Mouse (Mus musculus): ENCODE measurements around the gene Lmtk3.

The Lmtk3 gene

DNA sequence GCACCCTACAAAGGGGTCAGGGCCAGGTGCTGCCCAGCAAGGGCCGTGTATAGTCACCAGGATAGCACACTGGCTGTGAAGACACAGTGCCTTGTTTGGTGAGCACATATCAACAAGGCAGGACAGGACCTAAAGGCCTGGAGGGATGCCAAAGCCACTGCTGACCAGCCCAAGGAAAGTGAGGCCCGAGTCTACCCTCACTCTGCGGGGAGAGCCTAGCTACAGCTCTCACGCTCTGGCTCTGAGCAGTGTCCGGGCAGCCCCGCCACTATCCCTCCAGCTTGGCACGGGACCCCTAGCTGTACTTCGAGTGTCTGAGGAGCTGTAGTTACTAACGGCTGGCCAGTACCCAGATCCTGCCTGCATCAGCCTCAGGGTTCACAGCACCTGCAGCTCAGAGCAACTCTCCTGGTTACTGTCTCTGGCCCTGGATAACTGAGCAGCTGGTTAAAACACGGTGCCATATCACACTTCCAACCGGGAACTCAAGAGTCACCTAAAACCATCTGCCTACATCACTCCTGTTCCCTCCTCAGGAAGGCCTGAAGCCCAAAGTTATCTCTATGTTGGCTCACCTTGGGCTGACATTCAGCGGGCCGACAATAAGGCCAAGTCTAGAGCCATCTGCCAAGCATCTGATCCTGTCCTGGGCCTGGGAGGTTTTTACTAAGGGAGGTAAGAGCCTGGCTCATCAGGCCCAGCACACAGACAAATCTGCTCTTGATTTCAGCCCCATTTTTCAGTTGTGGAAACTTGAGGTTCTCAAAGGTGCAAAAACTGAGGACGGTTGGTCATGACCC lies 25.9 kb downstream of the Lmtk3 start:
- ChIA-PET CTCF (interaction anchor here in 3 of 4 experiments (1.1 to 1.5 kb wide), 3 partner anchors 8 kb away, joined by 4 to 10 read pairs (median 5); no protein-coding TSS in a partner anchor), POLR2A (interaction anchor here in 3 of 4 experiments (0.6 to 2.2 kb wide), 6 partner anchors 20 to 394 kb away, joined by 3 to 9 read pairs (median 4); partner anchors contain the start of gene Grwd1 (in 1 of the 3))

DNA sequence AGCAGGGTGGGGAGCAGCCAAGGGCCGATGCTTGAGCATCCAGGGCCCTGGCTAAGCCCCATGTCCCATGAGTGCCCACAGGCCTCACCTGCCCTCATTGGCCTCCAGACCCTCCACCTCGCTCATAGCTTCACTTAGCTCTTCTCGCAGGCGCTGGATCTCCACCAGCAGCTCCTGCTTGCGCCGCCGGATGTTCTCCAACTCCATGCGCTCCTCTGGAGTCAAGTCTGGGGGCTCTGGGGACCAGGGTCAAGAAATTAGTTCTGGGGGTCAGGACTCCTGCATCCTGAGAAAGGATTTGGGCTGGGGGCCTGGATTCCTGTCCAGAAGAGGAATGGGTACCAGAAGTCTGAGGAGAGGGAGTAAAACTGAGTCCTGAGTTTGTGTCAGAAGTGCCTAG lies 29.4 kb downstream of the Lmtk3 start:
- ChIA-PET CTCF (interaction anchor here in 2 of 4 experiments (1.3 to 3.1 kb wide), 2 partner anchors 11 to 12 kb away, joined by 4 to 14 read pairs; no protein-coding TSS in a partner anchor), POLR2A (interaction anchor here in 2 of 4 experiments (0.6 to 5.6 kb wide), 10 partner anchors 11 to 1032 kb away, joined by 3 to 61 read pairs (median 15); partner anchors contain the start of genes Sphk2 (in 2 of the 2), Kcnj14 (in 1 of the 2) and Kdelr1 (in 1 of the 2))

DNA sequence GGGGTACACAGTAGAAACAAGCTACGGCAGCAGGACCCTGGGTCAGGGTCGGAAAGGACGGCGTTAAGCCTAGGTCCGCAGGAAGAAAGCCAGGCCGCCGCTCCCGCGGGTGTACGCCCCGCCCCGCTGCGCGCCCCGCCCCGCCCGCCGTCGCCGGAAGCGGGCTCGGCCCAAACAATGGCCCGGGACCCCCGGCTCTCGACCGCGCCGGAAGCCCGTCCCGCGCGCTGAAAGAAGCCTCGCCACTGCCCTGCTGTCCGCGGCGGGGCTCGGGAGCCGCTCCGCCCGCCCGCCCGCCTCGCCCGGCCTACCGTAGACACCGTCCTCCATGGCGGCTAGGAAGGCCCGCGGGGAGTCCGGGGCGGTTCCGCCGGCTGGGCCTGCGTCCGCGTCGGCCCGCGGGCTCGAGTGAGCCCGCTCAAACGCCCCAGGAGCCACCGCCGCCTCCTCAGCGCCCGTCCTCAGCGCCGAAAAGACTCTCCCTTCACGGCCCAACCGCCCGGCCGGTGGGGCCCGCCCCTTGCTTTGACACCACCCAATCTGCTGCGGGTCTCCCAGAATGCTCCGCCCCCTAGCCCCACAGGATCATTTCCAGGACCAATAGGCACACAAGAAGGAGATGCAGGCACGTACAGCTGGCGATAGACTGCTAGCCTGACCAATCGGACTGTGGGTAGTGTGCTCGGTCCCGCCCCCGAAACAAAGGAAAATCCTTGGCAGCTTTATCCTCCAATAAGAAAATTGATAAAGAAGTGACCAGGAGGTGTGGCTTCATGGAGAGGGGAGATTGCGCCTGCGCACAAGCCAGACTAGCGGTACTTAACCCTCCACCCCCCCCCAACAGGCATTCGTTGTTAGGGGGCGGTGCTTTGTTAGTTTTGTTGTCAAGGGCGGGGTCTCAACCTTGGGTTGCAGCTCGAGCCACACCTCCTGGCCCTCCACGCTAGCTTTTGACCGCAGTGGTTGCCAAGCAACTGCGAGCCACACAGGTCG lies 30.5 kb downstream of the Lmtk3 start, which contains the start of gene Cyth2:
Cyth2 (minus strand) TSS at position 795 of the 993 bp plus-strand sequence.
- CTCF ChIA-PET: interaction anchor here (0.5 to 3.2 kb wide), 22 partner anchors 12 to 982 kb away, joined by 3 to 68 read pairs (median 5); partner anchors contain the start of genes Fam83e (in 1 of the 4), Gtf2h1 (in 1 of the 4), Hps5 (in 1 of the 4) and Kdelr1 (in 1 of the 4)
- POLR2A ChIA-PET: interaction anchor here (0.5 to 5.6 kb wide), 105 partner anchors 8 to 1090 kb away, joined by 3 to 61 read pairs (median 4); partner anchors contain the start of genes Sphk2 (in 4 of the 4), Kdelr1 (in 3 of the 4), Tmem143 (in 3 of the 4) and Fam83e (in 2 of the 4)

DNA sequence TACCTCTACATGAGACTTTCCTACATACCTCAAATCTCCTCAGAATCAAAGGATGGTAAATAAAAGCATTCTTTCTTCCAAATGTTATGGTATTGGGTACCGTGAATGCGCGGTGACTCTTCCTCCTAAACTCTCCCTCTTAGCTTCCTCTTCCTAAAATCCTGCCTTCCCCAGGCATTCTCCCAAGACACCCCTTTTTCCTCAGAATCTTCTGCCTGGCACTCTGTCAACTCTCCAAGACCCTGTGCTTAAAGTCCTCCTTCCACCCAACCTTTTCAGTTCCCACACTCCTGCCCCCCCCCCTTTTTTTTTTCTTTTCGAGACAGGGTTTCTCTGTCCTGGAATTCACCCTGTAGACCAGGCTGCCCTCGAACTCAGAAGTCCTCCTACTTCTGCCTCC lies 31.3 kb downstream of the Lmtk3 start:
- CTCF ChIA-PET: interaction anchor here in 3 of 4 experiments (0.7 to 3.2 kb wide), 19 partner anchors 13 to 188 kb away, joined by 3 to 68 read pairs (median 6); partner anchors contain the start of genes Fam83e (in 1 of the 3), Kdelr1 (in 1 of the 3), Lmtk3 (in 1 of the 3) and Ntn5 (in 1 of the 3)
- POLR2A ChIA-PET: interaction anchor here (0.6 to 5.6 kb wide), 94 partner anchors 7 to 1070 kb away, joined by 3 to 61 read pairs (median 4); partner anchors contain the start of genes Sphk2 (in 4 of the 4), Kdelr1 (in 3 of the 4), Tmem143 (in 3 of the 4) and Fam83e (in 2 of the 4)

DNA sequence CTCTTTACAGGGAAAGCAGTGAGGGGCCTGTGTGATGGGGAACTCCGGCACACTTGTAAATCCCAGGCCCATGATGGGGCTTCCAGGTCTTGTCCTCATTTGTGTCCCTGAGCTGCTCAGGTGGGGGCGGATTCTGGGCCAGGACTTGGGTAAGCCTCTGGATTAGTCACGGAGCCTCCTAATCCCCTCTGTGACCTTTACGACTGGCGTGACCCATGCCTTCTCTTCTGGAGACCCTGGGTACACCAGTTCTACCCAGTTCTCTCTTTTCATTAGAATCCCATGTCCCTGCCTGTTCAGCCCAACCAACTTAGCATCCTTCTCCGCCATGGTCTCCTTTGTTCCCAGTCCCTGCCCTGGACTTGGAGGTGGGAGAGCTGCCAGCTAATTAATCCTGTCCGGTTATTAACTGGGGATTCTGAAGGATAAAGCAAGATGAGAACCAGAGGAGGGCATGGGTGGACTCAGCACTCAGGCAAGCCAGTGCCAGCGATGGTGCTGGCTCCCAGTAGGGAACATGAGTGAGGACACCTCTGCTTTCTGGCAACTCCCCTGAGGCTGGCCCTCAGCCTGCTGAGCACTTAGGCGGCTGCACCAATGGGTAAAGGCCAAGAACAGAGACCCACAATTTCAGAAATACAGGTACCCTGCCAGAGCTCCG lies 31.9 kb downstream of the Lmtk3 start:
- CTCF ChIA-PET: interaction anchor here in 3 of 4 experiments (1.1 to 3.2 kb wide), 7 partner anchors 14 to 109 kb away, joined by 3 to 68 read pairs (median 9); partner anchors contain the start of gene Fam83e (in 1 of the 3)
- POLR2A ChIA-PET: interaction anchor here (1.0 to 5.6 kb wide), 15 partner anchors 9 to 132 kb away, joined by 3 to 61 read pairs (median 7); partner anchors contain the start of genes Kcnj14 (in 2 of the 4), Fam83e (in 1 of the 4), Ntn5 (in 1 of the 4) and Sphk2 (in 1 of the 4)

DNA sequence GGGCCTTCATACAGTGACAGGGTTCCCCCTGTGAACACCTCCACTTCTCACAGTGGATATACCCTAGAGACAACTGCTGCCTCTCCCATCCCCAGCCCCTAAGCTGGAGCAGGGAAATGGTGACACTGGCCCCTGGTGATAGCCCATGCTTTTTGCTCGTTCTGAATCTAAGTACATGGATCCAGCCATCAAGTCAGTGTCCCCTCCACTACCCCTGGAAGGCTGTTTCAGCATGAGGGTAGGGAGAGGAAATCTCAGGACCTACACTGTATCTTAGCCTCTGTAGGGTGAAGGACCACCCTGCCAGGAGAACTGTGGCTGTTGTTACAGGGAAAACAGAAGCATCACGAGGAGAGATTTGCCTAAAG lies 32.4 kb downstream of the Lmtk3 start:
- POLR2A ChIA-PET: interaction anchor here in 1 of 4 experiments (1.6 to 5.6 kb wide), 3 partner anchors 9 to 98 kb away, joined by 4 to 47 read pairs (median 33); partner anchors contain the start of genes Kcnj14 and Sphk2
- CTCF ChIA-PET: interaction anchor here in 1 of 4 experiments (3.2 kb wide), 1 partner anchor 15 kb away, joined by 68 read pairs; no protein-coding TSS in a partner anchor

DNA sequence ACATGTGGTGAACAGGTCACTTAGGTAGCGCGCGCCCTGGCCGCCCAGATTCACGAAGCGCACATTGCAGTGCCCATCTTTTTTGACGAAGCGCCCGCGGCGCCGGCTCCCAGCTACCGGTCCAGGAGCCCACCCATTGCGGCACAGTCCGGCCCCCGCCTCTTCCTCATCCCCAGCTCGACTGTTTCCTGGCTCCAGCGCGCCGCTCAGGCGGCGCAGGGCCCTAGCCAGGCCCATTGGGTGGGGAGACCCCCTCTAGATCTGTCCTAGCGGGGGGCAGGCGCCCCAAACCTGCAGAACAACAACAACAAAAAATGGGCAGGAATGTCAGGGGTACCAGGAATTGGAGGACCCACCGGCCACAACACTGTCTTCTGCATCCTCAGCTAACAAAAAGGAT lies 36.3 kb downstream of the Lmtk3 start:
- ChIA-PET POLR2A (interaction anchor here in 3 of 4 experiments (0.6 to 4.3 kb wide), 6 partner anchors 8 to 190 kb away, joined by 3 to 26 read pairs (median 4); partner anchors contain the start of gene Grwd1 (in 1 of the 3)), CTCF (interaction anchor here in 2 of 4 experiments (0.6 to 1.2 kb wide), 4 partner anchors 19 to 80 kb away, joined by 3 to 5 read pairs (median 4); no protein-coding TSS in a partner anchor)

DNA sequence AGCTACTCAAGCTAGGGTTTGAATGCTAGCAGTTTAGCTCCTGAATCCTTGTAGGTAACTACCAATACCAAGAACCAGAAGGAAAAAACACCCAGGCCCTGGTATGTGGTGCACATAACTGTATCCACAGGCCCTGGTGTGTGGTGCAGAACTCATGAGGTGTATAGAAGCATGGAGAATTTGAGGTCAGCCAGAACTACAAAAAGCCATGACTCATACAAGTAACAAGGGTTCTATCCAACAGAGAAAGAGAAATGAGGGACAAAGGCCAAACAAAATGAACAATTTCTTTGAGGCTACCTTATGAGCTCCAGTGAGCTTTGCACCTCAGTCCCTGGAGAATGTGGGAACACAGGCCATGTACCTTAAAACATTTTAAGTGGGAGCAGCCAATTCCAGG lies 37.4 kb downstream of the Lmtk3 start:
- CTCF ChIA-PET: interaction anchor here in 1 of 4 experiments (1.1 kb wide), 1 partner anchor 19 kb away, joined by 3 read pairs; no protein-coding TSS in a partner anchor

DNA sequence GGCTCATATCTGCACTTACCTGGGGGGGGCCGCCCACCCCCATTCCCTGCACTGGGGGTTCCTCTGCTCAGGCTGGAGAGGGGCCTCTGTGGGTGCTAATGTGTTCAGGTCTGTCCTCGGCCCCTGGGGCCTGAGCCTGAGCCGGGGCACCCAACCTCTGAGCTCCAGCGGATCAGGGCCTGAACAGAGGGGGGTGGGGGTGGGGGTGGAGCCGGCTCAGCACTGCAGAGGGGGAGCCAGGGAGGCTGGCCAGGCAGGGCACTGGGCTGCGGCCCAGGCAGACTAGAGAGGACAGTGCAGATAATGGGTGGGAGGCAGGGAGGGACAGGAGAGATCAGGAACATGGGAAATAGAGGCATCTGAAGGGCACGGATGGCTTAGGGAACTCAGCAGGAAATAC lies 41.1 kb downstream of the Lmtk3 start, which contains the start of gene Kcnj14:
Kcnj14 (minus strand) TSS at position 185 of the 400 bp plus-strand sequence.
- ChIA-PET CTCF (interaction anchor here in 2 of 4 experiments (1.2 to 1.6 kb wide), 2 partner anchors 23 kb away, joined by 3 to 5 read pairs; no protein-coding TSS in a partner anchor), POLR2A (interaction anchor here in 3 of 4 experiments (0.6 to 4.3 kb wide), 5 partner anchors 9 to 24 kb away, joined by 3 to 33 read pairs (median 7); partner anchors contain the start of gene Cyth2 (in 3 of the 3))

More for the DNA sequence above, 37.4 kb downstream of the Lmtk3 start:
- POLR2A ChIA-PET: interaction anchor here in 2 of 4 experiments (1.1 to 4.3 kb wide), 4 partner anchors 9 to 52 kb away, joined by 3 to 26 read pairs (median 8); partner anchors contain the start of genes Grwd1 (in 1 of the 2) and Kdelr1 (in 1 of the 2)

DNA sequence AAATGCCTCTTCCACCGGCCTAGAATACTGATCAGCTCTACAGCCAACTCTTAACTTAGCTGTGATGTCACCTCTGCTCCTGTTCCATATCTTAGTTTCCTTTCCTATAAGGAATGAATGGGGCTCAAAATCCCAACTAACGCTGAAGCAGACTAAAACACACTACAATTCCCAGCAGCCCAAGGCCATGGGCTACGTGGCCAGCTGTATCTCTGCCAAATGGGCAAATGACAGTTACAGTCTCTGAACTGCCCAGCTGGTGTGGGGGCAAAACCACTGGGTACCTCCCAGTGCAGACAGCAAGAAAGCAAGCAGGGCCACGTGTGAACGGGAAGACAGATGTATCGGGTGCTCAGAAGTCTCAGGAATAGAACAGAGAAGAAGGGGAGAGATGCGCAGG lies 43.1 kb downstream of the Lmtk3 start:
- CTCF ChIA-PET: interaction anchor here in 1 of 4 experiments (0.8 kb wide), 1 partner anchor 25 kb away, joined by 5 read pairs; no protein-coding TSS in a partner anchor
- POLR2A ChIA-PET: interaction anchor here in 3 of 4 experiments (0.8 to 4.2 kb wide), 8 partner anchors 11 to 107 kb away, joined by 3 to 33 read pairs (median 3); partner anchors contain the start of gene Cyth2 (in 2 of the 3)

DNA sequence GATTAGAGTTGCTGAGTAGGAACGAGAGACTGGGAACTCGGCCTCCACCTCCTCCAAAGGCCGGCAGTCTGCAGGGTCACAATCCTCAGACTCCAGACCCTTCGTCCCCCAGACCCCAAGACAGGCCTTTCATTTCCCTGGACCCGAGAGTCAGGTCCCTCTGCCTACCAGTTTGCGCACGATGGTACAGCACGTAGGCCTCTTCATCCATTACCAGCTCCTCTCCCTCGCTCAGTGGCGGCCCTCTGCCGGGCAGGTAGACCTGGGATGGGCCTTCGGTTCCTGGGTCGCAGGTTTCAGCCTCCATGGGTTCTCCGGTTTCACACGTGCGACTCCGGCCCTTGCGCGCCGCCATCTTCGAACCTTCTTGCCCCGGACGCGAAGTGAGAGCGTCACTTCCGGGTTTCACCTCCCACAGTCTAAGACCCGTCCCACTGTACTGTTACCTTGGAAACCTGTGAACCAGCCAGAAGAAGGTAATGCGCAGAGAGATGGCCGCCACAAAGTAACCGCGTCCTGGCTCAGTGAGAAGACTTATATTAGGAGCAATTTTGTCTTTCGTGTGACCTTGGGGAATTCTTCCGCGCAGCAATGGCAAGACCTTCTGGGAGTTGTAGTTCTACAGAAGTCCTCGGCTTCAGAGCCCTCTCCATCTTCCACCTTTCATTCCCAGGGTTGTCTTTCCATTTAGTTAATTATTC lies 47.0 kb downstream of the Lmtk3 start, which contains the start of gene Grwd1:
Grwd1 (minus strand) TSS at position 518 of the 701 bp plus-strand sequence.
- CTCF ChIA-PET: no interaction called here
- POLR2A ChIA-PET: interaction anchor here in 2 of 4 experiments (0.7 to 2.7 kb wide), 13 partner anchors 10 to 113 kb away, joined by 3 to 26 read pairs (median 7); partner anchors contain the start of genes Cyth2 (in 2 of the 2), Kdelr1 (in 1 of the 2), Sphk2 (in 1 of the 2) and Syngr4 (in 1 of the 2)

DNA sequence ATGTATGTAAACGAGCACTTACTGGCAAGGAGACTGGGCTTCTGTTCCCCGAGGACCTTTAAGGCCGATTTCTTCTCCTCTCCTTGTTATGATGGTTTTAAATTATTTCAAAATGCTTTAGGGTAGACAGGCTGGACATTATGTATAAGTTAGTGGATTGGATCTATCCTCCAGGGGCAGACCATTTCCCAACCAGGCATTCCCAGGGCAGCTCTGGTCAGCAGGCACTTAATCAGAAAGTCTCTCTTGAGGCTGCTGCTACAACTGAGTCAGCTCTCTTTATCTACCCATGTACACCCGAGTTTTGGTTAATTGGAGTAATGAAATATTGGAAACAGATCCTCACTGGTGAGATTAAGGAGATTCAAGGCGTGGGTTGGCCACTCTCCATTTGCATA lies 47.6 kb downstream of the Lmtk3 start:
- ChIA-PET POLR2A (interaction anchor here in 1 of 4 experiments (2.1 to 2.7 kb wide), 5 partner anchors 11 to 113 kb away, joined by 7 to 26 read pairs (median 9); partner anchors contain the start of genes Kdelr1 and Sphk2), CTCF (no interaction called here)

DNA sequence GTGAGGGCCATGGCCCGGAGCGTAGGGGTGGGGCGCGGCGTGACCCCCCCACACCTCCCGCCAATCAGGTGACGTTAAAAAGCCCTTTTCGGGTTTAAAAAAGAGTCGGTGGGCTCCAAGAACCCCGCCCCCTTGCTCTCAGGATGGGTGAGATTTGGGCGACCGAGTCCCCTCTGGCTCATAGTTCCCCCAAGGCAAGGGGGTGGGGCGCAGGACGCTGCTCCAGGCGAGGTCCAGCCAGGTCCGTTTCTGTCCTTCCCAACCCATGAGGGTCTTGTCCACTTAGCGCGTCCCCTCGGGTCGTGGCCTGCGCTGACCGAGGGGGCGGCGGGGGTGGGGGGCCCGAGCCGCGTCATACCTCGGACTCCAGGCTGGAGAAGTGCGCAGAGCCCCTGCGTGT lies 48.9 kb downstream of the Lmtk3 start:
- CTCF ChIA-PET: interaction anchor here in 1 of 4 experiments (1.4 kb wide), 1 partner anchor 31 kb away, joined by 7 read pairs; no protein-coding TSS in a partner anchor
- POLR2A ChIA-PET: interaction anchor here (0.9 to 1.3 kb wide), 5 partner anchors 10 to 115 kb away, joined by 3 to 5 read pairs (median 3); partner anchors contain the start of genes Cyth2 (in 2 of the 4), Kdelr1 (in 1 of the 4) and Sphk2 (in 1 of the 4)

DNA sequence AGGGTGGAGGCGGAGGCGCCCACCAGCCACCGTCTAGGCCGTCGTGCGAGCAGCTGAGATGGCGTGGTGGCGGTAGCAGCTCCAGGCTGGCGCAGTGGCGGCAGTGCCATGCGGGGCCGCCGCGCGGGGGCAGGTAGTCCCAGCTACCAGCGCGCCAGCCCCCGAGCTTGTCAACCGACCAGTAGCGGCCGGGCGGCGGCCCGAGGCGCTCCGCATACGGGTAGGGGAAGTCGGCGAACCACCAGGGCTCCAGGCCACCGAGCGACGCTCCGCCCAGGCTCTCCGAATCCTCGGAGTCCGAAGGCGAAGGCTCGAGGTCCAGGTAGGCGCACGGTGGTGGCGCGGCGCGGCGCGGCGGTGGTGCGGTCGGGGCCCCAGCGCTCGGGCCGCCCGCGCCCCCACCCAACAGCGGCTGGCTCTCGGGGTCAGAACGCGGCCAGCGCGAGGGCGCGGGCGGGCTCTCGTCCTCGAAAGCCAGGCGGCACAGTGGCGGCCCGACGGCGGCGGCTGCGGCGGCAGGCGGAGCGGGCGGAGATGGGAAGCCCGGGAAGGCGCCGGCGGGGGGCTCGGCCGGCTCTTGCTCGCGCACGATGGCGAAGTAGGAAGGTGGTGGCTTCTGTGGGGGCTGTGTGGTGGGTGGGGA lies 49.7 kb downstream of the Lmtk3 start:
- ChIA-PET POLR2A (interaction anchor here (0.7 to 1.3 kb wide), 6 partner anchors 10 to 116 kb away, joined by 3 to 5 read pairs (median 3); partner anchors contain the start of genes Cyth2 (in 2 of the 4), Kdelr1 (in 2 of the 4) and Sphk2 (in 1 of the 4)), CTCF (interaction anchor here in 1 of 4 experiments (1.4 kb wide), 1 partner anchor 32 kb away, joined by 7 read pairs; no protein-coding TSS in a partner anchor)

All from embryonic stem cell, embryonic (primary cell).